Mouse (Mus musculus): ENCODE results near the gene 4930430A15Rik. TPM values are rescaled to one million over a fixed set of nuclear protein-coding genes. Genes with fewer than 3 reads are reported as not detected.

The 4930430A15Rik gene
- total RNA-seq (2022): not detected

GRCm38 (mm10) chr2:111229502-111229901 lies at the start of gene 4930430A15Rik:
TSS of gene 4930430A15Rik (minus strand) at chr2:111229602.
- no peak for DNase-seq (ENCODE audit: low spot score in 2 of 2)

GRCm38 (mm10) chr2:111274006-111274405 lies 44.6 kb upstream of the 4930430A15Rik start, which contains the start of gene Olfr1277:
TSS of gene Olfr1277 (minus strand) at chr2:111274106.
- no peak for DNase-seq (ENCODE audit: low spot score in 2 of 2)

- no peak for DNase-seq (ENCODE audit: low spot score in 2 of 2)
Observed at GRCm38 (mm10) chr2:111254216-111254615, 24.8 kb upstream of the 4930430A15Rik start, which contains the start of gene Olfr1276. TSS of gene Olfr1276 (plus strand) at chr2:111254516.

GRCm38 (mm10) chr2:111235186-111235585 lies 5.8 kb upstream of the 4930430A15Rik start, which contains the start of gene Olfr1275:
TSS of gene Olfr1275 (minus strand) at chr2:111235286.
- no peak for DNase-seq (ENCODE audit: low spot score in 2 of 2)

- DNase-seq (ENCODE audit: low spot score in 2 of 2): no peak
Observed at GRCm38 (mm10) chr2:111182068-111182467, 47.3 kb downstream of the 4930430A15Rik start.

GRCm38 (mm10) chr2:111152836-111153235 lies 76.6 kb downstream of the 4930430A15Rik start, which contains the start of gene Gm15130:
TSS of gene Gm15130 (minus strand) at chr2:111152936.
- no peak for DNase-seq (ENCODE audit: low spot score in 2 of 2)

GRCm38 (mm10) chr2:111135739-111136138 lies 93.7 kb downstream of the 4930430A15Rik start:
- no peak for DNase-seq (ENCODE audit: low spot score in 2 of 2)

Other genes starting within 250 kb of the 4930430A15Rik start
- gene Gm13941, start 123.6 kb downstream of the 4930430A15Rik start, total RNA-seq (2022): not detected
- gene Gm15130, start 76.7 kb downstream of the 4930430A15Rik start, total RNA-seq (2022): not detected
- gene Olfr1275, start 5.7 kb upstream of the 4930430A15Rik start, total RNA-seq (2022): not detected
- not detected for gene Olfr1276, start 24.9 kb upstream of the 4930430A15Rik start, total RNA-seq (2022)
- gene Olfr1277, start 44.5 kb upstream of the 4930430A15Rik start, total RNA-seq (2022): not detected
- not detected for gene Olfr1278, start 60.5 kb upstream of the 4930430A15Rik start, total RNA-seq (2022)
- not detected for gene Olfr1279, start 71.0 kb upstream of the 4930430A15Rik start, total RNA-seq (2022)
- not detected for gene Olfr1280, start 84.4 kb upstream of the 4930430A15Rik start, total RNA-seq (2022)
- gene Olfr1281, start 96.9 kb upstream of the 4930430A15Rik start, total RNA-seq (2022): not detected
- not detected for gene Olfr1282, start 106.5 kb upstream of the 4930430A15Rik start, total RNA-seq (2022)
- gene Olfr1283, start 137.2 kb upstream of the 4930430A15Rik start, total RNA-seq (2022): not detected
- gene Olfr1284, start 145.9 kb upstream of the 4930430A15Rik start, total RNA-seq (2022): not detected
- not detected for gene Olfr1286, start 193.5 kb upstream of the 4930430A15Rik start, total RNA-seq (2022)
- not detected for gene Olfr1287, start 219.5 kb upstream of the 4930430A15Rik start, total RNA-seq (2022)
- not detected for gene Olfr1288, start 244.5 kb upstream of the 4930430A15Rik start, total RNA-seq (2022)